Mouse (Mus musculus) CD4-positive, CD25-positive, alpha-beta regulatory T cell, adult 2 months (primary cell): ENCODE data around the gene Duox2.

Source experiments
- DNase-seq: peaks from one replicate; pipeline ENCODE4 v3.0.0-alpha.2; 2012; ENCODE audit warnings: low read depth, low spot score

Gene Duox2

GRCm38 (mm10) chr2:122302574-122303241 is 4.5 kb upstream of the Duox2 start:
- DNase-seq = peak; percentile 88

DNA sequence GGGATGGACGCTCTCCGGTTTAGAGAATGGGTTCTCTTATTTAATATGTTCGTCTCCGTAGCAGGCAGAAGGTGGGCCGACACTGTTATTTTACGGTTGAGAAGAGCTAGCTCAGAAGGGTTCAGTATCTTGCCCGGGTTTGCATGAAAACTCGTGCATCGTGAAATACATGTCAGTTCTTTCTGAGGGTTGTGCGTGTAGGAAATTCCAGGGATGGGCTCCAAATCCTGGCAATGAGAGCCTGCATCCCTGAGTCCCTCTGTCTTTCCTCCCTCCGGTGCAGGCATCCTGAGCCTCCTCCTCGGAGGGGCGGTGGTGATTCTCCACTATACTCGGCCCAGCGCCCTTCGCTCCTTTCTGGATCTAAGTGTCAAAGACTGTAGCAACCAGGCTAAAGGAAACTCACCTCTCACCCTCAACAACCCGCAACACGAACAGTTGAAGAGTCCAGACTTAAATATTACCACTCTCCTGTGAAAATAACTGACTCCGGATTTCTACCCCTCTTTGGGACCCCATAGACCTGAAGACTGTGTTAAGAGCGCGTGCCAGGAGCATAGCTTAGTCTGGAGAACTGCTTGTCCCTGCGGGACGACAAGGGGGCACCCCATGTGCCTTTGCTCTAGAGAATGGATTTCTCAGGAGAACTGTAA is 3.8 kb upstream of the Duox2 start:
- DNase-seq = no peak

- DNase-seq = peak; percentile 70
Measured at GRCm38 (mm10) chr2:122301081-122301920, 3.1 kb upstream of the Duox2 start.

- DNase-seq = no peak
Measured at GRCm38 (mm10) chr2:122300656-122301020, 2.4 kb upstream of the Duox2 start.

- DNase-seq = peak; percentile 24
Measured at GRCm38 (mm10) chr2:122299911-122300655, 1.8 kb upstream of the Duox2 start.

GRCm38 (mm10) chr2:122298596-122299490 is 594 bp upstream of the Duox2 start, which contains the start of gene Duoxa2:
Gene Duoxa2, plus strand, starts transcription at chr2:122298900.
- peak; percentile 62 for DNase-seq

DNA sequence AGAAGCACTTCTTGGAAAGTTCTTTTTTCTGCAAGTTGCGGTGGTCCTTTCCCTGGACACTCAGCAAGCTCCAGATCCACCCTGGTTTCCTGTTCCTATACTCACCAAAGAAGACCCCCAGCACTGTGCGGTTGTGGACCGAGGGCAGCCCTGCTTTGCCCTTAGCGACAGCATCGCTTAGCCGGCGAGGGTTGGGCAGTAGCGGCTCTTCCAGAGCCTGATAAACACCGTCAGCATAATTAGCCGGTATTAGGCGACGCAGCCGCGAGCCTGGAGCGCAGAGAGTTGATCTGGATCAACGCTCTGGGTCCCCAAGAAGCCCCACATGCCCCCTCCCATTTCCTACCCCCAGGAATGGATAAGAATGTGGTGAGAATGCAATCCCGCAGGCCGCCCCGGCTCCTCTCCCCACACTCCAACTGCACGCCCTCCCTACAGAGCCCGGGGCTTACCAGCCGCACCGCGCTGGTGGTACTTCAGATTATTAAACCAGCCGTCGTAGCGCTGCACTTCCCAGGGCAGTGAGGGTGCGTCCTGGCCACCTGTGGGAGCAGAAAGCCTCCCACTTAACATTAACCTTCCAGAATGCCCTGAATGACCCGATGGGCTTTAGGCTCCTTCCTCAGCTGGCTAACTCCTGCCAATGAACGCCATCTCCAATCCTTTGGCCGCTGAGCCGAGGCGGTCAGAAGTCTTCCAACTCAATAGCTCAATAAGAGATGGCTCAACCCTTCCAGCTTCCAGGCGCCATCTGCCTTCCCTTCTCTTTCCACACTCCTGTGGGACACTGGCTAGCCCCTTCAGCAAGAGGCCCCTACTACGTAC is 766 bp downstream of the Duox2 start:
- DNase-seq = no peak

GRCm38 (mm10) chr2:122294916-122295315 is 3.3 kb downstream of the Duox2 start:
- no peak for DNase-seq

DNA sequence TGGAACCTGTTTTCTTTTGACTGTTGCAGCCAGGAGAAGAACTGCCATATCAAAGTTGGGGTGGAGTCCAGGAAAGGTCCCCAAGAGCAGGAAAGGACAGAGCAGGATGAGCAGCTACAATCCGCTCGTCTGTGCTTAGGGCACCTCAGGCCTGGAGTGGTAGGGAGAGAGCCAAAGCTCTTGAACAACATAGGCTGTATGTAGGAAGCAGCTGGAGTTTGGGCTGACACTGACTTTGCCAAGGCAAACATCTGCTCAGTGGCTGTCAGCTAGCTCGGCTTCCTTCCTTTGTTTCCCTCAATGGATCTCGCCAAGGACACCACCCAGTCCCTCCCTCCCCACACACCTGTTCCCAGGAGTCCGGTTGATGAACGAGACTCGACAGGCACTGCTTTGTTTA is 12.1 kb downstream of the Duox2 start:
- no peak for DNase-seq

DNA sequence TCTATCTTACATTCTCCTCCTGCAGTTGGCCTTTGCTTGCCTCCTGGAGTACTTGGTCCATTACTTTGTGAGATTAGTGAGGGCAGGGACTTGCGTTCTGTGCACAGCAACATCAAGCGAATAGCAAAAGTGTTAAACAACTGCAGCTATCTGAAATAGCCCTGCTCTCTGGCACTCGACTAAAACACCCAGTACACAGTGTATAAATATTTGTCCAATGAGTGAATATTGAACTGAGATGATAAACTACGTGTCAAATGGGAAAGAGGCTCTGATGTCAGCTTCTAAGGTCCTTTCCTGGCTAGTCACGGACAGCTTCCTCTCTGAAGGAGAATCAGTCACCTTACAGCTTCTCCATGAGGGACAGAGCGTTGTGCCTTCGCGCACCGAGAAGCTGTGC is 14.2 kb downstream of the Duox2 start:
- DNase-seq = no peak

DNA sequence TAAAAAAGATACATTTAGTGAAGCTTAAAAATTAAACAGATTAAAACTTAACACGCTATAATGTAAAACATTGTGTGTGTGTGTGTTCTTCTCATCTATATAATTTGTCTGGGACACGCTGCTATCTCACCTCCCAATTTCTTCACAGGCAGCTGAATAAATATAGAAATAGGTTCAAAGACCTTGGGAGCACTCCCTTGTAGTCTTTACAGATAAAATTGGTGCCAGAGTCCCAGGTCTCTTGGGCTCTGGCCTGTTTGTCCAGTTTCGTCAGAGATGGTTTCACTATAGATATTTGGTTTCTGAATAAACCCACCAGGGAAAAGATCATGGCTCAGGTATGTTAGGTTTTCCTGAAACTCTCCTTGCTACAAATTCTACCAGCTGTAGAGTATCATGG is 19.5 kb downstream of the Duox2 start:
- no peak for DNase-seq

DNA sequence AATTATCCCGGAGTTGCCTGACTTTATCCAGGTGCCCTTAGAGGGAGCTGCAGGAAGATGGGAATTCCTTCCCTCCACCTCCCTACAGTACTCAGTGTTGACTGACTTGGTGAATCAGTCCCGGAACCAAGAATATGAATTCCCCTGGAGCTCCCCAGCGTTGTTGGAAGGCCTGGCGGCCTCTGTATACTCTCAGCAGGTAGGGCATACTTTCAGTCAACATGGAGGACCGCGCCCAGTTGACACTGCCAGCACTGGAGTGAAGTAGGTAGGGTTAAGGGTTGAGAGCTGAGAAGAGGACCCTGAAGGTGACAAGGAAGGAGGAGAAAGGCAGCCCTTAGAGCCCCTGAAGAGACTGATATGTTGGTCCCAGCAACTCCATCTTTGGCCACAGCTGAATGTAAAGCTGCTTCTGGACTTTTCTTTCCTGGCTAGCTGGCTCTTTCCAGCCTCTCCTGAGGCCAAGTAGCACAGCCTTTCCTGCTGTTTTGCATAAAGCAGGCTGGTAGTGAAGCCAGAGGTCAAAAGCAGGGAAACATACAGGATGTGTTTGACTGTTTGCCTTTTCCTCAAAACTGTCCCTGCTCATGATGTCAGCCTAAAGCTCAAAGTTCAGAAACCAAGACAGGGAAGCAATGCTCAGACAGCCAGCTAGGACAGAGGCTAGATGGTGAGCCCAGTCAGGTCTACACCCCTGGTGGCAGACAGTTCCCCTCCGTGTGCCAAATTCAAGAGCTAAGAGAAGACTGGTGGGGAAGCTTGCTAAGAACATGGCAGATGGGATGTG is 31.6 kb downstream of the Duox2 start:
- no peak for DNase-seq

GRCm38 (mm10) chr2:122264690-122265089 is 33.6 kb downstream of the Duox2 start:
- no peak for DNase-seq

- DNase-seq = no peak
Measured at GRCm38 (mm10) chr2:122260729-122261128, 37.5 kb downstream of the Duox2 start.

DNA sequence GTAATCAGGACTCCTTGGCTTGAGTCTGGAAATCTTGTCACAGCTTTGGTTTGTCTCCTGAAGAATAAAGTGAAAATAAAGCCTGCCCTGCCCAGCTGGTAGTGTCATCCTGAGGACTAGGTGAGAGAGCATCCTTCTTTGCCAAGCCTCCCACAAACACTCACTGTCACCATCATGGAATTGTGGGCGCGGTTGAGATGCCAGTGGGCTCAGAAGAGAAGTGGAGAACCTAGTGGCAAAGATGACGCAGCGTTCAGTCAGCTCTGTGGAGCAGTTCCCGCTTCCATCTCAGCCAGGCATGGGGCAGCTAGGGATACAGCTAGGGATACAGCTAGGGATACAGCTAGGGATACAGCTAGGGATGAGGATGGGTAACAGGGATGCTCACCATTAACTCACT is 42.3 kb downstream of the Duox2 start:
- no peak for DNase-seq

- no peak for DNase-seq
Measured at GRCm38 (mm10) chr2:122247786-122248185, 50.5 kb downstream of the Duox2 start.

- peak; percentile 82 for DNase-seq
Measured at GRCm38 (mm10) chr2:122243671-122244131, 54.5 kb downstream of the Duox2 start.

- no peak for DNase-seq
Measured at GRCm38 (mm10) chr2:122241935-122242334, 56.3 kb downstream of the Duox2 start.

GRCm38 (mm10) chr2:122241226-122241625 is 57.0 kb downstream of the Duox2 start:
- no peak for DNase-seq
